Mouse (Mus musculus): ENCODE measurements around the gene Sulf2. TPM values are rescaled to one million over a fixed set of nuclear protein-coding genes. Genes with fewer than 3 reads are reported as not detected.

Gene Sulf2
- polyA plus RNA-seq, 1 experiment: 40.0 TPM

- no peaks in the 10 kb centered on the region for H3K27me3 ChIP-seq (ENCODE audit: control insufficient read depth, insufficient read depth, low read length)
- DNase-seq: no peak
- H3K27ac ChIP-seq (ENCODE audit: insufficient read depth, low read length): no peak overlapping the region
- H3K4me1 ChIP-seq (ENCODE audit: control insufficient read depth, insufficient read depth, low read length): no peaks in the 10 kb centered on the region; the same call in 1 of the 2 replicates
- TF ChIP-seq CTCF (IDR thresholded peaks at IDR 0.05; ENCODE audit: borderline replicate concordance, insufficient read depth, low read depth, low read length): no peak
- no peak for TF ChIP-seq POLR2A (IDR thresholded peaks at IDR 0.05; ENCODE audit: borderline replicate concordance, insufficient read depth, low read length)
- H3K4me3 ChIP-seq (replicated peaks; ENCODE audit: insufficient read depth, low read depth, low read length): no peak overlapping the region
- 88% methylated on average over 1 of the region's 1 CpGs for WGBS
These were observed 112.9 kb downstream of the Sulf2 start for GRCm38 (mm10) chr2:166042542-166042941.

GRCm38 (mm10) chr2:166039681-166040080 lies 115.8 kb downstream of the Sulf2 start:
- Histone ChIP-seq H3K4me3 (replicated peaks; ENCODE audit: insufficient read depth, low read depth, low read length) (no peak overlapping the region), H3K4me1 (ENCODE audit: control insufficient read depth, insufficient read depth, low read length) (no peaks in the 10 kb centered on the region), H3K27ac (ENCODE audit: insufficient read depth, low read length) (no peak overlapping the region), H3K27me3 (ENCODE audit: control insufficient read depth, insufficient read depth, low read length) (no peaks in the 10 kb centered on the region)
- TF ChIP-seq CTCF (IDR thresholded peaks at IDR 0.05; ENCODE audit: borderline replicate concordance, insufficient read depth, low read depth, low read length): no peak
- no peak for TF ChIP-seq POLR2A (IDR thresholded peaks at IDR 0.05; ENCODE audit: borderline replicate concordance, insufficient read depth, low read length)
- 74% methylated on average over 4 of the region's 4 CpGs for WGBS
- no peak for DNase-seq

GRCm38 (mm10) chr2:166035725-166036124 lies 119.7 kb downstream of the Sulf2 start:
- 58% methylated on average over 3 of the region's 3 CpGs for WGBS
- TF ChIP-seq CTCF (IDR thresholded peaks at IDR 0.05; ENCODE audit: borderline replicate concordance, insufficient read depth, low read depth, low read length): peak; percentile 40; the same call in 1 of the 2 replicates
- TF ChIP-seq POLR2A (IDR thresholded peaks at IDR 0.05; ENCODE audit: borderline replicate concordance, insufficient read depth, low read length): no peak
- Histone ChIP-seq H3K4me3 (replicated peaks; ENCODE audit: insufficient read depth, low read depth, low read length) (no peak overlapping the region), H3K27me3 (ENCODE audit: control insufficient read depth, insufficient read depth, low read length) (no peaks in the 10 kb centered on the region), H3K4me1 (ENCODE audit: control insufficient read depth, insufficient read depth, low read length) (0 out of 2 replicates have a peak, but pooled peaks cover 3% of the 10 kb centered on the region), H3K27ac (ENCODE audit: insufficient read depth, low read length) (no peak overlapping the region)
- peak in 1 of 2 experiments; percentile 17 for DNase-seq

DNA sequence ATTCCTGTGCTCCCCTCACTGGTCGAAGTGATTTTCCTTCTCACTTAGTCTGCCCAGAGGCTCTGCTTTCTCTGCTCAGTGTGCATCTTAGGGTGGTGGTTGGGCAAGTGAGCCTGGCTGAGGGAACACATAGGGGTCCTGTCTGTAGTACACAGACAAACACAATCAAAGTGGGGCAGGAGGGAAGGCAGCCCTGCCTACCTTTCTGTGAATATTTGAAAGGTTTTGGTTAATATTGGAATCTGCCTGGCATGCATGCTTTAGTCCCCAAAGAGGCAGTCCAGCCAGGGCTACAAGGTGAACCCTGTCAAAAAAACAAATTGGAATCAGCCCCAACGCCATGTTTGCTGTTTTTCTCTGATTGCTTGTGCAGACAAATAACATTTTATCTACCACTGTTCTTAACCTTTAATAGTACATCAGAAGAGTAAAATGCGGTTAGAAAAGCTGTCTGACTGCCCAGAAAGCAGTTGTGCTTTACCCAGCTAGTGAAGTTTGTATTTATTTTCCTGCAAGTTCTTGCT lies 120.4 kb downstream of the Sulf2 start:
- no peak for DNase-seq
- no peak overlapping the region for H3K4me3 ChIP-seq (replicated peaks; ENCODE audit: insufficient read depth, low read depth, low read length)
- WGBS: 79% methylated on average over 3 of the region's 3 CpGs
- H3K27me3 ChIP-seq (ENCODE audit: control insufficient read depth, insufficient read depth, low read length): no peaks in the 10 kb centered on the region
- 0 out of 2 replicates have a peak, but pooled peaks cover 3% of the 10 kb centered on the region for H3K4me1 ChIP-seq (ENCODE audit: control insufficient read depth, insufficient read depth, low read length)
- H3K27ac ChIP-seq (ENCODE audit: insufficient read depth, low read length): no peak overlapping the region
- no peak for TF ChIP-seq CTCF (IDR thresholded peaks at IDR 0.05; ENCODE audit: borderline replicate concordance, insufficient read depth, low read depth, low read length)
- TF ChIP-seq POLR2A (IDR thresholded peaks at IDR 0.05; ENCODE audit: borderline replicate concordance, insufficient read depth, low read length): no peak

- TF ChIP-seq CTCF (IDR thresholded peaks at IDR 0.05; ENCODE audit: borderline replicate concordance, insufficient read depth, low read depth, low read length): no peak
- no peak for TF ChIP-seq POLR2A (IDR thresholded peaks at IDR 0.05; ENCODE audit: borderline replicate concordance, insufficient read depth, low read length)
- H3K4me3 ChIP-seq (replicated peaks; ENCODE audit: insufficient read depth, low read depth, low read length): no peak overlapping the region
- DNase-seq: no peak
- H3K27ac ChIP-seq (ENCODE audit: insufficient read depth, low read length): no peak overlapping the region
- WGBS: 91% methylated on average over 5 of the region's 5 CpGs
- no peaks in the 10 kb centered on the region for H3K27me3 ChIP-seq (ENCODE audit: control insufficient read depth, insufficient read depth, low read length)
- 0 out of 2 replicates have a peak, but pooled peaks cover 3% of the 10 kb centered on the region for H3K4me1 ChIP-seq (ENCODE audit: control insufficient read depth, insufficient read depth, low read length)
These were observed 122.8 kb downstream of the Sulf2 start for GRCm38 (mm10) chr2:166032628-166033027.

GRCm38 (mm10) chr2:166031120-166031929 lies 124.1 kb downstream of the Sulf2 start:
- H3K4me3 ChIP-seq (replicated peaks; ENCODE audit: insufficient read depth, low read depth, low read length): no peak overlapping the region
- no peak for TF ChIP-seq CTCF (IDR thresholded peaks at IDR 0.05; ENCODE audit: borderline replicate concordance, insufficient read depth, low read depth, low read length)
- no peak for TF ChIP-seq POLR2A (IDR thresholded peaks at IDR 0.05; ENCODE audit: borderline replicate concordance, insufficient read depth, low read length)
- H3K27ac ChIP-seq (ENCODE audit: insufficient read depth, low read length): no peak overlapping the region
- no peaks in the 10 kb centered on the region for H3K27me3 ChIP-seq (ENCODE audit: control insufficient read depth, insufficient read depth, low read length)
- 0 out of 2 replicates have a peak, but pooled peaks cover 3% of the 10 kb centered on the region for H3K4me1 ChIP-seq (ENCODE audit: control insufficient read depth, insufficient read depth, low read length)
- 63% methylated on average over 7 of the region's 7 CpGs for WGBS
- no peak for DNase-seq

GRCm38 (mm10) chr2:166030256-166030995 lies 125.0 kb downstream of the Sulf2 start:
- WGBS: 52% methylated on average over 13 of the region's 13 CpGs

More at GRCm38 (mm10) chr2:166030256-166030995, 125.0 kb downstream of the Sulf2 start:
- Histone ChIP-seq H3K27ac (ENCODE audit: insufficient read depth, low read length) (no peak overlapping the region), H3K4me1 (ENCODE audit: control insufficient read depth, insufficient read depth, low read length) (0 out of 2 replicates have a peak, but pooled peaks cover 3% of the 10 kb centered on the region), H3K27me3 (ENCODE audit: control insufficient read depth, insufficient read depth, low read length) (no peaks in the 10 kb centered on the region), H3K4me3 (replicated peaks; ENCODE audit: insufficient read depth, low read depth, low read length) (no peak overlapping the region)
- DNase-seq: no peak
- TF ChIP-seq POLR2A (IDR thresholded peaks at IDR 0.05; ENCODE audit: borderline replicate concordance, insufficient read depth, low read length) (no peak), CTCF (IDR thresholded peaks at IDR 0.05; ENCODE audit: borderline replicate concordance, insufficient read depth, low read depth, low read length) (no peak)
